Mouse (Mus musculus) forebrain, embryonic 16.5 days (tissue): ENCODE measurements around the gene Zzz3. TPM values are rescaled to one million over a fixed set of nuclear protein-coding genes. Genes with fewer than 3 reads are reported as not detected.

Experiments used
- ATAC-seq: fragments of 200-750 bp; cut with Nextera tagmentation; 2 replicates; pipeline ENCODE4 v1.8.0; 2017; ENCODE audit warnings: mild to moderate bottlenecking, moderate library complexity
- H3K27ac ChIP-seq: fragments of 300-500 bp; sonication (generic); 2 replicates; pipeline ENCODE4 v1.5.1; 2014; ENCODE audit warnings: low read length, control low read depth
- H3K27me3 ChIP-seq: fragments of 300-500 bp; sonication (generic); replicated peaks from 2 replicates; pipeline ENCODE4 v1.6.1; 2014; ENCODE audit warnings: low read length; ENCODE audit not compliant: control insufficient read depth, insufficient read depth
- H3K36me3 ChIP-seq: fragments of 300-500 bp; sonication (generic); 2 replicates; pipeline ENCODE4 v1.6.1; 2014; ENCODE audit not compliant: control insufficient read depth, insufficient read depth
- H3K4me1 ChIP-seq: fragments of 300-500 bp; sonication (generic); replicated peaks from 2 replicates; pipeline ENCODE4 v1.6.1; 2014; ENCODE audit warnings: low read length; ENCODE audit not compliant: control insufficient read depth, insufficient read depth
- H3K4me2 ChIP-seq: fragments of 300-500 bp; sonication (generic); 2 replicates; pipeline ENCODE4 v1.6.1; 2014; ENCODE audit warnings: mild to moderate bottlenecking, low read length, control low read depth
- H3K4me3 ChIP-seq: fragments of 300-500 bp; sonication (generic); replicated peaks from 2 replicates; pipeline ENCODE4 v1.5.1; 2014; ENCODE audit warnings: mild to moderate bottlenecking, low read length, control low read depth
- H3K9ac ChIP-seq: fragments of 300-500 bp; sonication (generic); replicated peaks from 2 replicates; pipeline ENCODE4 v1.6.1; 2014; ENCODE audit warnings: low read depth, low read length, control low read depth
- H3K9me3 ChIP-seq: fragments of 300-500 bp; sonication (generic); 2 replicates; pipeline ENCODE4 v1.6.1; 2016; ENCODE audit warnings: low read length; ENCODE audit not compliant: control insufficient read depth
- WGBS: fragments of 180-500 bp; shearing (Covaris S2); extraction: QIAGEN DNeasy Blood & Tissue Kit; methylation state at CpG from one replicate; pipeline ENCODE4 v1.1.7; 2014; 5-methylcytosine and 5-hydroxymethylcytosine counted together
- polyA plus RNA-seq: library from polyadenylated mRNA; unstranded; fragments of >200 nt; fragmentation: Nextera tagmentation; extraction: Ambion mirVana; gene quantifications from 2 replicates; pipeline ENCODE4 v1.2.1, GENCODE M21; 2015

The Zzz3 gene
- polyA plus RNA-seq, 1 experiment from 2014 or later: 32.8 TPM

- peaks cover 22% of the 10 kb centered on the region for H3K4me1 ChIP-seq
- no peaks in the 10 kb centered on the region; the same call in 1 of the 2 replicates for H3K36me3 ChIP-seq
- no peaks in the 10 kb centered on the region for H3K27me3 ChIP-seq
- no peaks in the 10 kb centered on the region for H3K9me3 ChIP-seq
- ATAC-seq: no peak
- peak overlapping the region; percentile 90 for H3K9ac ChIP-seq
- H3K4me2 ChIP-seq: peak overlapping the region; percentile 60
- H3K4me3 ChIP-seq: peak overlapping the region; percentile 82
- WGBS: 62% methylated on average over 9 of the region's 9 CpGs
- H3K27ac ChIP-seq: no peak overlapping the region
Measured at GRCm38 (mm10) chr3:152397335-152397940, 2.2 kb downstream of the Zzz3 start.

DNA sequence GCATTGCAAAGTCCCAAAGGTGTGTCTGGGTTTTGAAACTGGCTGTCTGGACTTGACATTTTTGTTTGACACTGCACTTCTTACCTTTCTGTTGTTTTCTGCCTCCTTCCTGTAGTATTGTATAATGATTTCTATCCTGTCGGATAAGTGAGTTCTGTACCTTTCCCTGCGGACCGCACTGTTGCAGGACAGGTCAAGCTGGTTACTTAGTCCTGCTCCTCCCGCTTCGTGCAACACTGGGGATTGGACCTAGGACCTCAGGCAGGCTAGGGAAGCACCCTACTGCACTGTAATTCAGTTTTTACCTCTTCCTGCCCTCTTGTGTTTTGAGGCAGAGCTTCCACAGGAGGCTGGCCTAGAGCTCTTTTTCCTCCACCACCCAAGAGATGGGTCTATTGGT lies 5.2 kb downstream of the Zzz3 start:
- H3K9me3 ChIP-seq: no peaks in the 10 kb centered on the region
- no peak overlapping the region for H3K4me3 ChIP-seq
- peaks cover 14% of the 10 kb centered on the region for H3K4me1 ChIP-seq
- no peak for ATAC-seq
- H3K9ac ChIP-seq: no peak overlapping the region
- H3K27ac ChIP-seq: no peak overlapping the region
- H3K27me3 ChIP-seq: no peaks in the 10 kb centered on the region
- 87% methylated on average over 5 of the region's 5 CpGs for WGBS
- no peak overlapping the region for H3K4me2 ChIP-seq
- no peaks in the 10 kb centered on the region for H3K36me3 ChIP-seq

- Histone ChIP-seq H3K4me1 (peaks cover 14% of the 10 kb centered on the region), H3K36me3 (no peaks in the 10 kb centered on the region), H3K9ac (no peak overlapping the region), H3K27me3 (no peaks in the 10 kb centered on the region), H3K4me2 (no peak overlapping the region), H3K4me3 (no peak overlapping the region), H3K27ac (no peak overlapping the region), H3K9me3 (no peaks in the 10 kb centered on the region)
- 91% methylated on average over 3 of the region's 3 CpGs for whole genome bisulfite sequencing
- ATAC-seq: no peak
Measured at GRCm38 (mm10) chr3:152400875-152401274, 5.6 kb downstream of the Zzz3 start.

GRCm38 (mm10) chr3:152401964-152402670 lies 6.8 kb downstream of the Zzz3 start:
- H3K4me2 ChIP-seq: no peak overlapping the region
- no peak overlapping the region for H3K27ac ChIP-seq
- H3K9me3 ChIP-seq: no peaks in the 10 kb centered on the region
- no peaks in the 10 kb centered on the region for H3K36me3 ChIP-seq
- peak; percentile 21; the same call in 1 of the 2 replicates for ATAC-seq
- H3K9ac ChIP-seq: no peak overlapping the region
- no peak overlapping the region for H3K4me3 ChIP-seq
- no peaks in the 10 kb centered on the region for H3K27me3 ChIP-seq
- 91% methylated on average over 7 of the region's 7 CpGs for WGBS
- H3K4me1 ChIP-seq: peaks cover 13% of the 10 kb centered on the region

DNA sequence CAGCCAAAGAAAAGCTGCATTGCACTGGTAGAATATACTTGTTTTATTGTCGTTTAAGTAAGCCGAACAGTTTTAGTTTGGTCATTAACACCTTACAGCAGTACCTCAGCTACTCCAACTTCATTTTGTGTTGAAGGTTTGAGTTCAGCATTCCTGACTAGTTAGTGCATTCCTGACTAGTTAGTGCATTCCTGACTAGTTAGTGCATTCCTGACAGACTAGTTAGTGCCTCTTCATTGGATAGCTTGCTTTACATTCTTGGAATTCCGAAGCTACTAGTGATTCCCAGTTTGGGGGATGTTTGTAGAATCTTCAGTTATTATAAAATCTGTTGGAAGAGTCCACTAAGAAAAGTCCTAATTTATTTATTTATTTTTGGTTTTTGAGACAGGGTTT lies 7.4 kb downstream of the Zzz3 start:
- peaks cover 7% of the 10 kb centered on the region for H3K4me1 ChIP-seq
- WGBS: 98% methylated on average over 3 of the region's 3 CpGs
- ATAC-seq: no peak
- no peak overlapping the region for H3K4me2 ChIP-seq
- H3K36me3 ChIP-seq: no peaks in the 10 kb centered on the region
- H3K4me3 ChIP-seq: no peak overlapping the region
- H3K27ac ChIP-seq: no peak overlapping the region
- H3K9me3 ChIP-seq: no peaks in the 10 kb centered on the region
- H3K27me3 ChIP-seq: no peaks in the 10 kb centered on the region
- H3K9ac ChIP-seq: no peak overlapping the region

DNA sequence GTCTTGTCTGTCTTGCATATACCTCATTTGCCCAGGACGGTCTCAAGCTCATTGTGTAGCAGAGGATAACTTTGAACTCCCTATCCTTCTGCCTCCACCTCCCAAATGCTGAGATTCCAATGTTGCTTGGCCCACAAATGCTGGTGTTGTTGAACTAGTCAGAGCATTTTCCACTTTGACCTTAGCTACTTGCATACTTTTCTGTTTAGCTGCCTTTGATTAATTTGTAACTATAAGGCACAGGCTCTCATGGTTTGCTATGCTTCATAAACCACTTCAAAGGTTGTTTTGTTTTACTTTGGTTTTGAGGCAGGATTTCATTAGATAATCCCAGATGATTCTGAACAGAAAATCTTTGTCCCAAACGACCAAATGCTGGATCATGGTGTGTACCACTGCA lies 8.6 kb downstream of the Zzz3 start:
- no peak overlapping the region for H3K4me3 ChIP-seq
- 60% methylated on average over 2 of the region's 2 CpGs for WGBS
- ATAC-seq: no peak
- H3K4me2 ChIP-seq: no peak overlapping the region
- no peaks in the 10 kb centered on the region for H3K36me3 ChIP-seq
- no peak overlapping the region for H3K9ac ChIP-seq
- no peaks in the 10 kb centered on the region for H3K9me3 ChIP-seq
- H3K27ac ChIP-seq: no peak overlapping the region
- H3K4me1 ChIP-seq: peaks cover 3% of the 10 kb centered on the region; the same call in 1 of the 2 replicates
- no peaks in the 10 kb centered on the region for H3K27me3 ChIP-seq

GRCm38 (mm10) chr3:152405420-152405819 lies 10.1 kb downstream of the Zzz3 start:
- no peak overlapping the region for H3K4me2 ChIP-seq
- H3K9me3 ChIP-seq: no peaks in the 10 kb centered on the region
- H3K4me3 ChIP-seq: no peak overlapping the region
- no peak overlapping the region for H3K27ac ChIP-seq
- 83% methylated on average over 7 of the region's 7 CpGs for WGBS
- H3K9ac ChIP-seq: no peak overlapping the region
- H3K36me3 ChIP-seq: no peaks in the 10 kb centered on the region
- no peak for ATAC-seq
- no peaks in the 10 kb centered on the region for H3K27me3 ChIP-seq
- peaks cover 3% of the 10 kb centered on the region; the same call in 1 of the 2 replicates for H3K4me1 ChIP-seq

DNA sequence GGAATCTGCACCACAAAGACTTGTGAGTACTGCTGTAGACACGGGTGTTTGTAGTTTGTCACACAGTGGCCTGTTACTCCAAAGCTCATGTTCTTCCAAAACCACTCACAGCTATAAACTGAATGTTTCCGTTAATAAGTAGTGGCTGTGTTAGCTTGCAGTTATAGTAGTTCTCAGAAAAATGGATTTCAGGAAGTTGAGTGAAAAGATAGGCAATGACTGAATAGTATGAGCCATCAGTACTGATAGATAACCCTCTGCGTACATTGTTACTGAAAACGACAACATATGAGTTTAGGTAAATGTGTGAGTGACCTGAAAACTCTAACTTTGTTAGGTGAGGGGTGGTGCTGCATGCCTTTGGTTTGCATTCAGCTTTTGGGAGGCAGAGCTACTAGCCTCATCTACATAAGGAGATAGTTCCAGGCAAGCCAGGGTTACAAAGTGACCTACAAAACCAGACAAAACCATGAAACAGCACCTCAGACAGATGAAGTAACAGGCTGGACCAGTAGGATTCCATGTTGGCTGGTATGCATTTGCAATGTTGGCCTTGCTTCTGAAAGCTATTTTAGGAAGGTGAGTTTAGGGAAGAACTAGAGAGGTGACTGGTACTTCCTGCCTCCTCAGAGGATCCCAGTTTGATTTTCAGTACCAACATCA lies 10.8 kb downstream of the Zzz3 start:
- no peak overlapping the region for H3K4me3 ChIP-seq
- peaks cover 3% of the 10 kb centered on the region; the same call in 1 of the 2 replicates for H3K4me1 ChIP-seq
- ATAC-seq: no peak
- H3K9ac ChIP-seq: no peak overlapping the region
- no peaks in the 10 kb centered on the region for H3K9me3 ChIP-seq
- H3K36me3 ChIP-seq: no peaks in the 10 kb centered on the region
- H3K27me3 ChIP-seq: no peaks in the 10 kb centered on the region
- H3K27ac ChIP-seq: no peak overlapping the region
- H3K4me2 ChIP-seq: no peak overlapping the region
- WGBS: 92% methylated on average over 4 of the region's 4 CpGs

DNA sequence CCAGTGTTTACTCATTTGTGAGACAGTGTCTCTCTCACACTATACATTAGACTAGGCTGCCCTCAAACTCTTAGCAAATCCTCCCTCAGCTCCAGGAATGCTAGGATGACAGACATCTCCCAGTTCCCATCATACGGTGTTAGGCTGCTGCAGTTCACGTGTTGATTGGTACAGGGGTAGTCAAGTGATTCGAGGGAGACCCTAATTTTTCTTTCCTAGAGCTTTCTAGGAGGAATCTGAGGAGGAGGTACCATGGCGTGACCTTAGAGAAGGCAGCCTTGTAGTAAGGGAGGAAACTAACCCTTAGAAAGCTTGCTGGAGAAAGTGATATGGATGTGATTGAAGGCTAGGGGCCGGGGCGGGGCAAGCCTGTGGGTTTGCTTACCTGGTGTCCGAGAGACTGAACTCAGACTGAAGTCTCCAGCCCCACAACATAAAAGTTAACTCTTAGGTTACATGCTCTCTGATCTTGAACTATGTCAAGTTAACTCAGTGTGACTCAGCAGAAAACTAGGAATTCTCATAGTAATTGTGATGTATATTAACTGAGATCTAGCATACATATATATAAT lies 15.8 kb downstream of the Zzz3 start:
- 93% methylated on average over 7 of the region's 7 CpGs for WGBS
- Histone ChIP-seq H3K9ac (no peak overlapping the region), H3K4me3 (no peak overlapping the region), H3K4me1 (no peaks in the 10 kb centered on the region), H3K27me3 (no peaks in the 10 kb centered on the region), H3K9me3 (no peaks in the 10 kb centered on the region), H3K36me3 (no peaks in the 10 kb centered on the region), H3K4me2 (no peak overlapping the region), H3K27ac (no peak overlapping the region)
- no peak for ATAC-seq
